Mouse (Mus musculus) lung, embryonic 14.5 days (tissue): Measurements from ENCODE around the gene E4f1. TPM values are rescaled to one million over a fixed set of nuclear protein-coding genes. Genes with fewer than 3 reads are reported as not detected.
"Not testable (repeated sequence)": the region's sequence is repeated elsewhere in the genome, so short reads cannot be mapped to it uniquely, and the experiment has no call there.

Experiments used
- ATAC-seq: fragments of 200-750 bp; cut with Nextera tagmentation; 2 replicates; pipeline ENCODE4 v1.8.0; 2017; ENCODE audit warnings: mild to moderate bottlenecking, moderate TSS enrichment, moderate library complexity; ENCODE audit not compliant: insufficient read depth
- DNase-seq: peaks from one replicate; pipeline ENCODE4 v3.0.0-alpha.2; 2015
- H3K27ac ChIP-seq: fragments of 300-500 bp; sonication (generic); 2 replicates; pipeline ENCODE4 v1.5.1; 2014; ENCODE audit warnings: low read depth, mild to moderate bottlenecking, moderate library complexity
- H3K27me3 ChIP-seq: fragments of 300-500 bp; sonication (generic); 2 replicates; pipeline ENCODE4 v1.6.1; 2014; ENCODE audit warnings: low read length, control low read depth; ENCODE audit not compliant: insufficient read depth
- H3K36me3 ChIP-seq: fragments of 300-500 bp; sonication (generic); 2 replicates; pipeline ENCODE4 v1.6.1; 2014; ENCODE audit warnings: control low read depth; ENCODE audit not compliant: insufficient read depth
- H3K4me1 ChIP-seq: fragments of 300-500 bp; sonication (generic); 2 replicates; pipeline ENCODE4 v1.6.1; 2014; ENCODE audit warnings: antibody characterized with exemption, control low read depth; ENCODE audit not compliant: insufficient read depth
- H3K4me2 ChIP-seq: fragments of 300-500 bp; sonication (generic); 2 replicates; pipeline ENCODE4 v1.6.1; 2014; ENCODE audit warnings: mild to moderate bottlenecking
- H3K4me3 ChIP-seq: fragments of 300-500 bp; sonication (generic); 2 replicates; pipeline ENCODE4 v1.5.1; 2014; ENCODE audit warnings: low read depth, low read length
- H3K9ac ChIP-seq: fragments of 300-500 bp; sonication (generic); 2 replicates; pipeline ENCODE4 v1.6.1; 2014
- H3K9me3 ChIP-seq: fragments of 300-500 bp; sonication (generic); 2 replicates; pipeline ENCODE4 v1.6.1; 2016; ENCODE audit warnings: low read depth, low read length, control low read depth
- CTCF ChIP-seq: IDR thresholded peaks from 2 replicates; pipeline ENCODE4 v1.5.1; 2016; ENCODE audit warnings: antibody characterized with exemption, low read depth
- WGBS: fragments of 180-500 bp; shearing (Covaris S2); extraction: QIAGEN DNeasy Blood & Tissue Kit; methylation state at CpG from one replicate; pipeline ENCODE4 v1.1.7; 2014; 5-methylcytosine and 5-hydroxymethylcytosine counted together
- polyA plus RNA-seq: library from polyadenylated mRNA; unstranded; fragments of >200 nt; fragmentation: Nextera tagmentation; extraction: Ambion mirVana; gene quantifications from 2 replicates; pipeline ENCODE4 v1.2.1, GENCODE M21; 2014

The E4f1 gene
- polyA plus RNA-seq, 1 experiment from 2014 or later, result 25.2 TPM

GRCm38 (mm10) chr17:24455523-24456206 lies 14.4 kb downstream of the E4f1 start:
- peak; percentile 3; the same call in 1 of the 2 replicates for TF ChIP-seq CTCF
- Histone ChIP-seq H3K4me2 (peak overlapping the region; percentile 46), H3K27ac (peak overlapping the region; percentile 58), H3K4me3 (peak overlapping the region; percentile 91)
- H3K9ac ChIP-seq, H3K36me3 ChIP-seq, H3K27me3 ChIP-seq, H3K4me1 ChIP-seq, H3K9me3 ChIP-seq, DNase-seq, ATAC-seq: not testable (repeated sequence)
- WGBS, result 46% methylated on average over 10 of the region's 10 CpGs

- H3K36me3 ChIP-seq, result peaks cover 11% of the 10 kb centered on the region
- peak; percentile 32; the same call in 1 of the 2 replicates for TF ChIP-seq CTCF
- peak; percentile 100 for DNase-seq
- peak overlapping the region; percentile 91 for H3K4me3 ChIP-seq
- H3K4me1 ChIP-seq, result 0 out of 2 replicates have a peak, but pooled peaks cover 5% of the 10 kb centered on the region
- peak overlapping the region; percentile 59 for H3K4me2 ChIP-seq
- H3K9me3 ChIP-seq, result no peaks in the 10 kb centered on the region
- peak; percentile 94 for ATAC-seq
- under 1% methylated on average over 67 of the region's 67 CpGs for WGBS
- H3K27ac ChIP-seq, result peak overlapping the region; percentile 98
- H3K27me3 ChIP-seq, result no peaks in the 10 kb centered on the region
- H3K9ac ChIP-seq, result peak overlapping the region; percentile 94
These were observed 15.2 kb downstream of the E4f1 start for GRCm38 (mm10) chr17:24454756-24455522.

DNA sequence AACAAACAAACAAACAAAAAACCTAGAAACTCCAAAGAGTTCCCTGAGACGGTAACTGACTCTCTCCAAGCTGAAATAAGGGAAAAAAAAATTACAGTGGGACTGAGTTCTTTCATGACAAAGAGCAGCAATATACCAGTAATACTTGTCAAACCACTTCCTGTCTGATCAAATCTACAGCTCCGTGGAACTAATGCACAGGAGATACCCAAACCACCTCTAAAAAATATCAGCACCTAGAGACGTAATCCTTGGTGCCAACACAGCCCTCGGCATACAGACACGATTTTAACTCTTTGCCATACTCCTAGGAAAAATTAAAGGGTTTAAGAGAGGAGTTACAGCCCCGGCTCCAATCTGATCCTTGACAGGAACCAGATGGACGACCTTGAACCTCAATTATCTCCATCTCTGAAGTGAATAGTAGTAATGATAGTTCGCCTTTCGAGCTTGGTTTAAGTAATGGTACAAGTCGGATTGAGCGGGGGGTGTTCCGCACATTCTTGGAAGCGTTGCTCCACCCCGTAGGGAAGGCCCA lies 15.8 kb downstream of the E4f1 start:
- DNase-seq (no peak), ATAC-seq (no peak)
- H3K36me3 ChIP-seq, result peaks cover 18% of the 10 kb centered on the region
- H3K4me1 ChIP-seq, result 0 out of 2 replicates have a peak, but pooled peaks cover 5% of the 10 kb centered on the region
- WGBS, result 4% methylated on average over 14 of the region's 14 CpGs
- H3K4me2 ChIP-seq, result peak overlapping the region; percentile 59
- peak overlapping the region; percentile 94 for H3K9ac ChIP-seq
- H3K27ac ChIP-seq, result peak overlapping the region; percentile 98
- TF ChIP-seq CTCF, result no peak
- peak overlapping the region; percentile 91 for H3K4me3 ChIP-seq
- H3K27me3 ChIP-seq, result no peaks in the 10 kb centered on the region
- H3K9me3 ChIP-seq, result no peaks in the 10 kb centered on the region

DNA sequence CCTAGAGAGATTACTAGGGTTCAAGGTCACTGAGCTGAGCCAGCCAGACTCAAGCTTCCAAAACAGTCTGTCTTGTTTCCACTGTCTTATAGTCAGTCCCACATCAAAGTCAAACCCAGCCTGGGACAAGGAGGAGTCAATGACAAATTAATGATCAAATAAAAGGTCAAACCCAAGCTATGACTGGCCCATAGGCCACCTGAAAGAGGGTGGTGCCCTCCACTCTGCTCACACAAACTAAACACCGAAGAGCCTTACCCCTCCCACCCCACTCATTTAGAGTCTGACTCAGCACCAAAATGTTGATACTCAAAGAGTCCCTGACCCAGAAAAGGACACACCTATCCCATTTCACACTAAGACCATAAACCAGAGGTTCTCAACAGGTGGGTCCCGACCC lies 16.7 kb downstream of the E4f1 start:
- Histone ChIP-seq H3K36me3 (peaks cover 27% of the 10 kb centered on the region), H3K9ac (no peak overlapping the region), H3K27ac (no peak overlapping the region), H3K4me3 (no peak overlapping the region), H3K4me1 (0 out of 2 replicates have a peak, but pooled peaks cover 5% of the 10 kb centered on the region), H3K4me2 (peak overlapping the region; percentile 59), H3K9me3 (no peaks in the 10 kb centered on the region), H3K27me3 (no peaks in the 10 kb centered on the region)
- DNase-seq (no peak), ATAC-seq (no peak)
- 73% methylated on average over 2 of the region's 2 CpGs for WGBS
- no peak for TF ChIP-seq CTCF

DNA sequence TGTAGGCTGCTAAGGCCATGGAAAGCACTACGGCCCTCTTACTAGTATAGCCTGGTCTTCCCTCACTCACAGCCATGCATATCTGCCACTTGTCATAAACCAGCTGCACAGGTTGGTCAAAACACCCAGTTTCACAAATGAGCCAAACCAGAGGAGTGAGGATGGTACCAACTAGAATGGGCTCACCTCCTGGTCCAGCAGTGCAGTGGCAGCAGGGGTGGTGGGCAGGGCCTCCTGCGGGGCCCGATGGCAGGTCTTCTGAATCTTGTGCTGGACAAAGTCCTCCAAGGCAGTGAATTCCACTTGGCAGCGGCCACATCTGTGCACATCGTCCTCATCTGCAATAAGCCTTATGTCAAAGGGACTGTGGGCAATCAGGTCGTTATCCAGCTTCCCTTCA lies 18.9 kb downstream of the E4f1 start:
- DNase-seq, result no peak
- H3K27ac ChIP-seq, result no peak overlapping the region
- no peak for ATAC-seq
- H3K4me2 ChIP-seq, result no peak overlapping the region
- no peak overlapping the region for H3K4me3 ChIP-seq
- H3K36me3 ChIP-seq, result peaks cover 48% of the 10 kb centered on the region
- 0 out of 2 replicates have a peak, but pooled peaks cover 5% of the 10 kb centered on the region for H3K4me1 ChIP-seq
- no peak overlapping the region for H3K9ac ChIP-seq
- 96% methylated on average over 6 of the region's 6 CpGs for WGBS
- no peaks in the 10 kb centered on the region for H3K27me3 ChIP-seq
- no peaks in the 10 kb centered on the region for H3K9me3 ChIP-seq
- no peak for TF ChIP-seq CTCF

GRCm38 (mm10) chr17:24449507-24449906 lies 20.6 kb downstream of the E4f1 start:
- no peaks in the 10 kb centered on the region for H3K9me3 ChIP-seq
- H3K4me1 ChIP-seq, result 0 out of 2 replicates have a peak, but pooled peaks cover 5% of the 10 kb centered on the region
- no peak overlapping the region for H3K9ac ChIP-seq
- H3K36me3 ChIP-seq, result peaks cover 65% of the 10 kb centered on the region
- no peak for ATAC-seq
- DNase-seq, result no peak
- no peak overlapping the region for H3K4me2 ChIP-seq
- TF ChIP-seq CTCF, result no peak
- H3K4me3 ChIP-seq, result no peak overlapping the region
- H3K27me3 ChIP-seq, result no peaks in the 10 kb centered on the region
- no peak overlapping the region for H3K27ac ChIP-seq
- WGBS, result 87% methylated on average over 6 of the region's 6 CpGs

- H3K9ac ChIP-seq, result no peak overlapping the region
- no peaks in the 10 kb centered on the region for H3K27me3 ChIP-seq
- 93% methylated on average over 8 of the region's 8 CpGs for WGBS
- H3K4me1 ChIP-seq, result no peaks in the 10 kb centered on the region
- no peaks in the 10 kb centered on the region for H3K9me3 ChIP-seq
- no peak for ATAC-seq
- no peak overlapping the region for H3K4me3 ChIP-seq
- H3K4me2 ChIP-seq, result no peak overlapping the region
- H3K27ac ChIP-seq, result no peak overlapping the region
- no peak for DNase-seq
- no peak for TF ChIP-seq CTCF
- peaks cover 86% of the 10 kb centered on the region for H3K36me3 ChIP-seq
These were observed 23.5 kb downstream of the E4f1 start for GRCm38 (mm10) chr17:24446590-24446989.
